Mouse (Mus musculus) intestine, embryonic 14.5 days (tissue): Measurements from ENCODE around the gene Olfr191. TPM values are rescaled to one million over a fixed set of nuclear protein-coding genes. Genes with fewer than 3 reads are reported as not detected.
"Not testable (repeated sequence)": the region's sequence is repeated elsewhere in the genome, so short reads cannot be mapped to it uniquely, and the experiment has no call there.

Experiments used
- ATAC-seq: fragments of 200-750 bp; cut with Nextera tagmentation; replicated peaks from 2 replicates; pipeline ENCODE4 v1.8.0; 2017; ENCODE audit warnings: low read depth, moderate number of reproducible peaks, moderate TSS enrichment, moderate library complexity; ENCODE audit not compliant: low FRiP score, low TSS enrichment
- DNase-seq: peaks from one replicate; pipeline ENCODE4 v3.0.0-alpha.2; 2018; ENCODE audit warnings: low spot score
- H3K27ac ChIP-seq: fragments of 300-500 bp; sonication (generic); 2 replicates; pipeline ENCODE4 v1.5.1; 2014; ENCODE audit warnings: low read depth, mild to moderate bottlenecking, control low read depth
- H3K27me3 ChIP-seq: fragments of 300-500 bp; sonication (generic); replicated peaks from 2 replicates; pipeline ENCODE4 v1.6.1; 2014; ENCODE audit warnings: low read length, control low read depth; ENCODE audit not compliant: control insufficient read depth, insufficient read depth
- H3K36me3 ChIP-seq: fragments of 300-500 bp; sonication (generic); 2 replicates; pipeline ENCODE4 v1.6.1; 2014; ENCODE audit warnings: low read length, control low read depth; ENCODE audit not compliant: control insufficient read depth, insufficient read depth
- H3K4me1 ChIP-seq: fragments of 300-500 bp; sonication (generic); replicated peaks from 2 replicates; pipeline ENCODE4 v1.6.1; 2014; ENCODE audit warnings: low read length, control low read depth, mixed read lengths; ENCODE audit not compliant: control insufficient read depth, insufficient read depth
- H3K4me2 ChIP-seq: fragments of 300-500 bp; sonication (generic); 2 replicates; pipeline ENCODE4 v1.6.1; 2014; ENCODE audit warnings: low read length
- H3K4me3 ChIP-seq: fragments of 300-500 bp; sonication (generic); 2 replicates; pipeline ENCODE4 v1.5.1; 2014; ENCODE audit warnings: low read depth, low read length, control low read depth, mixed read lengths
- H3K9ac ChIP-seq: fragments of 300-500 bp; sonication (generic); 2 replicates; pipeline ENCODE4 v1.6.1; 2014; ENCODE audit warnings: mild to moderate bottlenecking, low read length
- H3K9me3 ChIP-seq: fragments of 300-500 bp; sonication (generic); 2 replicates; pipeline ENCODE4 v1.6.1; 2016; ENCODE audit warnings: low read length, control low read depth; ENCODE audit not compliant: control insufficient read depth
- WGBS: fragments of 180-500 bp; shearing (Covaris S2); extraction: QIAGEN DNeasy Blood & Tissue Kit; methylation state at CpG from one replicate; pipeline ENCODE4 v1.1.7; 2014; 5-methylcytosine and 5-hydroxymethylcytosine counted together
- polyA plus RNA-seq: library from polyadenylated mRNA; unstranded; fragments of >200 nt; fragmentation: Nextera tagmentation; extraction: Ambion mirVana; gene quantifications from 2 replicates; pipeline ENCODE4 v1.2.1, GENCODE M21; 2014

Olfr191 gene
- not detected in 2 replicates for polyA plus RNA-seq

- not testable (repeated sequence) for H3K4me1 ChIP-seq, H3K27ac ChIP-seq, H3K4me3 ChIP-seq, H3K27me3 ChIP-seq, H3K36me3 ChIP-seq, H3K4me2 ChIP-seq, H3K9ac ChIP-seq, H3K9me3 ChIP-seq, ATAC-seq, DNase-seq
- 61% methylated on average over 1 of the region's 1 CpGs for WGBS
Observed at GRCm38 (mm10) chr16:59089722-59090121, at the start of gene Olfr191. Gene Olfr191 (minus strand): TSS chr16:59089822.

- WGBS, result 78% methylated on average over 1 of the region's 1 CpGs
- 0 out of 2 replicates have a peak, but pooled peaks cover 5% of the 10 kb centered on the region for H3K9me3 ChIP-seq
- no peak overlapping the region for H3K9ac ChIP-seq
- no peak overlapping the region for H3K4me3 ChIP-seq
- H3K36me3 ChIP-seq, result no peaks in the 10 kb centered on the region
- no peak overlapping the region for H3K27ac ChIP-seq
- DNase-seq (no peak), ATAC-seq (no peak)
- no peaks in the 10 kb centered on the region for H3K4me1 ChIP-seq
- H3K27me3 ChIP-seq, result no peaks in the 10 kb centered on the region
- H3K4me2 ChIP-seq, result no peak overlapping the region
Observed at GRCm38 (mm10) chr16:59130740-59131139, 41.1 kb upstream of the Olfr191 start.

GRCm38 (mm10) chr16:59120969-59121368 lies 31.3 kb upstream of the Olfr191 start, which contains the start of gene Olfr194:
Gene Olfr194 (minus strand): TSS chr16:59121069.
- no peak within 1 kb of the TSS for H3K9ac ChIP-seq
- no peak within 1 kb of the TSS for H3K4me2 ChIP-seq

GRCm38 (mm10) chr16:59111781-59112180 lies 22.2 kb upstream of the Olfr191 start, which contains the start of gene Olfr193:
Gene Olfr193 (minus strand): TSS chr16:59111881.
- H3K4me2 ChIP-seq, result no peak within 1 kb of the TSS
- DNase-seq, result no peak
- H3K4me3 ChIP-seq, result no peak within 1 kb of the TSS
- 100% methylated on average over 1 of the region's 1 CpGs for WGBS
- H3K36me3 ChIP-seq, result no peaks in the 10 kb centered on the region
- H3K27me3 ChIP-seq, result no peaks in the 10 kb centered on the region
- no peak within 1 kb of the TSS for H3K9ac ChIP-seq
- no peak within 1 kb of the TSS for H3K27ac ChIP-seq
- ATAC-seq, result no peak
- H3K4me1 ChIP-seq, result no peaks in the 10 kb centered on the region
- no peaks in the 10 kb centered on the region for H3K9me3 ChIP-seq

More at GRCm38 (mm10) chr16:59120969-59121368, 31.3 kb upstream of the Olfr191 start, which contains the start of gene Olfr194:
- DNase-seq (no peak), ATAC-seq (no peak)
- H3K27ac ChIP-seq, result no peak within 1 kb of the TSS
- no peaks in the 10 kb centered on the region for H3K36me3 ChIP-seq
- no peaks in the 10 kb centered on the region for H3K4me1 ChIP-seq
- no peaks in the 10 kb centered on the region for H3K9me3 ChIP-seq
- H3K27me3 ChIP-seq, result no peaks in the 10 kb centered on the region
- no peak within 1 kb of the TSS for H3K4me3 ChIP-seq

- not testable (repeated sequence) for H3K27me3 ChIP-seq, H3K9me3 ChIP-seq, H3K9ac ChIP-seq, H3K4me2 ChIP-seq, H3K36me3 ChIP-seq, DNase-seq, ATAC-seq, H3K4me1 ChIP-seq, H3K4me3 ChIP-seq, H3K27ac ChIP-seq
- WGBS, result 38% methylated on average over 5 of the region's 5 CpGs
Observed at GRCm38 (mm10) chr16:59108522-59108921, 18.9 kb upstream of the Olfr191 start.

GRCm38 (mm10) chr16:59105312-59105711 lies 15.7 kb upstream of the Olfr191 start:
- no peaks in the 10 kb centered on the region for H3K4me1 ChIP-seq
- ATAC-seq (no peak), DNase-seq (no peak)
- H3K36me3 ChIP-seq, result no peaks in the 10 kb centered on the region
- 80% methylated on average over 2 of the region's 2 CpGs for WGBS
- H3K4me2 ChIP-seq, result no peak overlapping the region
- H3K27ac ChIP-seq, result no peak overlapping the region
- H3K9ac ChIP-seq, result no peak overlapping the region
- no peaks in the 10 kb centered on the region for H3K27me3 ChIP-seq
- H3K9me3 ChIP-seq, result no peaks in the 10 kb centered on the region
- H3K4me3 ChIP-seq, result no peak overlapping the region

- H3K4me1 ChIP-seq, H3K27me3 ChIP-seq, ATAC-seq, H3K9me3 ChIP-seq, H3K9ac ChIP-seq, H3K36me3 ChIP-seq, H3K4me2 ChIP-seq, DNase-seq, H3K27ac ChIP-seq, H3K4me3 ChIP-seq: not testable (repeated sequence)
- 84% methylated on average over 2 of the region's 2 CpGs for WGBS
Observed at GRCm38 (mm10) chr16:59081113-59081512, 8.5 kb downstream of the Olfr191 start.

- H3K9ac ChIP-seq, result no peak within 1 kb of the TSS
- H3K27ac ChIP-seq, result no peak within 1 kb of the TSS
- ATAC-seq (no peak), DNase-seq (no peak)
- H3K4me1 ChIP-seq, result no peaks in the 10 kb centered on the region
- H3K4me2 ChIP-seq, result no peak within 1 kb of the TSS
- H3K4me3 ChIP-seq, result no peak within 1 kb of the TSS
- no peaks in the 10 kb centered on the region for H3K36me3 ChIP-seq
- no peaks in the 10 kb centered on the region for H3K9me3 ChIP-seq
- WGBS, result 93% methylated on average over 5 of the region's 5 CpGs
- no peaks in the 10 kb centered on the region for H3K27me3 ChIP-seq
Observed at GRCm38 (mm10) chr16:59077905-59078304, 11.7 kb downstream of the Olfr191 start, which contains the start of gene Olfr190. Gene Olfr190 (minus strand): TSS chr16:59078005.

- no peaks in the 10 kb centered on the region for H3K27me3 ChIP-seq
- no peak overlapping the region for H3K4me2 ChIP-seq
- no peak overlapping the region for H3K27ac ChIP-seq
- H3K9me3 ChIP-seq, result no peaks in the 10 kb centered on the region
- H3K36me3 ChIP-seq, result no peaks in the 10 kb centered on the region
- 85% methylated on average over 1 of the region's 1 CpGs for WGBS
- H3K4me1 ChIP-seq, result no peaks in the 10 kb centered on the region
- H3K4me3 ChIP-seq, result no peak overlapping the region
- DNase-seq (no peak), ATAC-seq (no peak)
- no peak overlapping the region for H3K9ac ChIP-seq
Observed at GRCm38 (mm10) chr16:59073520-59073919, 16.1 kb downstream of the Olfr191 start.
